Mouse (Mus musculus) thymus, adult 2 months (tissue): ENCODE measurements around the gene Gm3415.

Source experiments
- CTCF ChIP-seq: fragments of 200-500 bp; IDR thresholded peaks from 2 replicates; pipeline ENCODE4 v1.5.1; 2012; ENCODE audit warnings: mild to moderate bottlenecking, control low read depth, low read length, moderate library complexity, borderline replicate concordance; ENCODE audit not compliant: control insufficient read depth, poor library complexity, insufficient read depth; ENCODE audit errors: extremely low read depth
- POLR2A ChIP-seq: fragments of 200-500 bp; IDR thresholded peaks from 2 replicates; pipeline ENCODE4 v1.6.1; 2012; ENCODE audit warnings: mild to moderate bottlenecking, low read length, control low read depth, moderate library complexity; ENCODE audit not compliant: control insufficient read depth, poor library complexity, insufficient read depth; ENCODE audit errors: extremely low read depth

DNA sequence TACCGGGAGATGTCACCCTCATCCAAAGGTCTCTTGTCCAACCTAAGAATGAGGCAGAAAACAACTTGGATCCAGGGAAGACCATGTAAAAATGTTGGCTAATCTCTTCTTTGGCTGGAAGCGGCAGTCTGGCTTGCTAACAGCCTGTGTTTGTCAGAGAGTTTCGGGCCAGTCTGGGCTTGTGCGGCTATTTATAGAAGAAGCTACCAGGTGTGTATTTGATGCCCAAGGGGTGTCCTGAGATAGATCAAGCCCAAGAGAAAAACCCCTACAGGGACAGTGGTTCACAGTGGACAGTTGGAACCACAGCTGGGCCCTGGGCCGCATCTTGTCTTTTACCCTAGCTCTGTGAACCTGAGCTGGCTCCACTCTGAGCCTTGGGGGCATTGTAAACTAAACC lies 51.0 kb downstream of the Gm3415 start:
- no peak for TF ChIP-seq POLR2A
- TF ChIP-seq CTCF, result no peak
